Mouse (Mus musculus): ENCODE data around the gene Pex5. TPM values are rescaled to one million over a fixed set of nuclear protein-coding genes. Genes with fewer than 3 reads are reported as not detected.

The Pex5 gene
- polyA plus RNA-seq, 1 experiment from 2014 or later = 51.7 TPM

GRCm38 (mm10) chr6:124448959-124449667, 34.2 kb upstream of the Pex5 start:
- no peak overlapping the region for H3K4me2 ChIP-seq (replicated peaks)
- H3K4me3 ChIP-seq (replicated peaks; ENCODE audit: low read length) = no peak overlapping the region
- ATAC-seq (ENCODE audit: low FRiP score) (no peak), DNase-seq (ENCODE audit: low spot score) (no peak)
- no peaks in the 10 kb centered on the region for H3K4me1 ChIP-seq (replicated peaks; ENCODE audit: control insufficient read depth, insufficient read depth, low read length)
- H3K27me3 ChIP-seq (ENCODE audit: control insufficient read depth, insufficient read depth, low read length) = no peaks in the 10 kb centered on the region
- H3K36me3 ChIP-seq (replicated peaks; ENCODE audit: control insufficient read depth, insufficient read depth) = peaks cover 72% of the 10 kb centered on the region
- no peaks in the 10 kb centered on the region for H3K9me3 ChIP-seq (ENCODE audit: control insufficient read depth, low read length)
- no peak overlapping the region for H3K27ac ChIP-seq
- no peak overlapping the region for H3K9ac ChIP-seq
- 95% methylated on average over 16 of the region's 16 CpGs for WGBS

- no peaks in the 10 kb centered on the region for H3K27me3 ChIP-seq (ENCODE audit: control insufficient read depth, insufficient read depth, low read length)
- no peaks in the 10 kb centered on the region for H3K9me3 ChIP-seq (ENCODE audit: control insufficient read depth, low read length)
- WGBS = 76% methylated on average over 10 of the region's 10 CpGs
- H3K9ac ChIP-seq = no peak overlapping the region
- H3K27ac ChIP-seq = no peak overlapping the region
- H3K36me3 ChIP-seq (replicated peaks; ENCODE audit: control insufficient read depth, insufficient read depth) = peaks cover 75% of the 10 kb centered on the region
- H3K4me1 ChIP-seq (replicated peaks; ENCODE audit: control insufficient read depth, insufficient read depth, low read length) = no peaks in the 10 kb centered on the region
- no peak overlapping the region for H3K4me2 ChIP-seq (replicated peaks)
- H3K4me3 ChIP-seq (replicated peaks; ENCODE audit: low read length) = no peak overlapping the region
- DNase-seq (ENCODE audit: low spot score) = no peak
- ATAC-seq (ENCODE audit: low FRiP score) = no peak
Observed at GRCm38 (mm10) chr6:124448186-124448852, 33.5 kb upstream of the Pex5 start.

GRCm38 (mm10) chr6:124447356-124447755, 32.5 kb upstream of the Pex5 start:
- peaks cover 71% of the 10 kb centered on the region for H3K36me3 ChIP-seq (replicated peaks; ENCODE audit: control insufficient read depth, insufficient read depth)
- no peak overlapping the region for H3K9ac ChIP-seq
- no peaks in the 10 kb centered on the region for H3K4me1 ChIP-seq (replicated peaks; ENCODE audit: control insufficient read depth, insufficient read depth, low read length)
- ATAC-seq (ENCODE audit: low FRiP score) (no peak), DNase-seq (ENCODE audit: low spot score) (no peak)
- no peak overlapping the region for H3K27ac ChIP-seq
- no peak overlapping the region for H3K4me3 ChIP-seq (replicated peaks; ENCODE audit: low read length)
- H3K9me3 ChIP-seq (ENCODE audit: control insufficient read depth, low read length) = no peaks in the 10 kb centered on the region
- H3K4me2 ChIP-seq (replicated peaks) = no peak overlapping the region
- H3K27me3 ChIP-seq (ENCODE audit: control insufficient read depth, insufficient read depth, low read length) = no peaks in the 10 kb centered on the region
- WGBS = 91% methylated on average over 2 of the region's 2 CpGs

GRCm38 (mm10) chr6:124446459-124446858, 31.6 kb upstream of the Pex5 start:
- Histone ChIP-seq H3K9me3 (ENCODE audit: control insufficient read depth, low read length) (no peaks in the 10 kb centered on the region), H3K4me3 (replicated peaks; ENCODE audit: low read length) (no peak overlapping the region), H3K27me3 (ENCODE audit: control insufficient read depth, insufficient read depth, low read length) (no peaks in the 10 kb centered on the region), H3K4me2 (replicated peaks) (no peak overlapping the region), H3K4me1 (replicated peaks; ENCODE audit: control insufficient read depth, insufficient read depth, low read length) (no peaks in the 10 kb centered on the region), H3K9ac (no peak overlapping the region), H3K27ac (no peak overlapping the region), H3K36me3 (replicated peaks; ENCODE audit: control insufficient read depth, insufficient read depth) (peaks cover 65% of the 10 kb centered on the region)
- 98% methylated on average over 9 of the region's 9 CpGs for WGBS
- ATAC-seq (ENCODE audit: low FRiP score) (no peak), DNase-seq (ENCODE audit: low spot score) (no peak)

- Histone ChIP-seq H3K9ac (no peak overlapping the region), H3K27ac (no peak overlapping the region), H3K27me3 (ENCODE audit: control insufficient read depth, insufficient read depth, low read length) (no peaks in the 10 kb centered on the region), H3K4me1 (replicated peaks; ENCODE audit: control insufficient read depth, insufficient read depth, low read length) (no peaks in the 10 kb centered on the region), H3K4me2 (replicated peaks) (no peak overlapping the region), H3K9me3 (ENCODE audit: control insufficient read depth, low read length) (no peaks in the 10 kb centered on the region), H3K4me3 (replicated peaks; ENCODE audit: low read length) (no peak overlapping the region), H3K36me3 (replicated peaks; ENCODE audit: control insufficient read depth, insufficient read depth) (peaks cover 65% of the 10 kb centered on the region)
- ATAC-seq (ENCODE audit: low FRiP score) = no peak
- 90% methylated on average over 2 of the region's 2 CpGs for WGBS
- DNase-seq (ENCODE audit: low spot score) = no peak
Observed at GRCm38 (mm10) chr6:124446024-124446423, 31.2 kb upstream of the Pex5 start.

- Histone ChIP-seq H3K9ac (no peak overlapping the region), H3K4me3 (replicated peaks; ENCODE audit: low read length) (no peak overlapping the region), H3K4me1 (replicated peaks; ENCODE audit: control insufficient read depth, insufficient read depth, low read length) (no peaks in the 10 kb centered on the region), H3K27ac (no peak overlapping the region), H3K4me2 (replicated peaks) (no peak overlapping the region), H3K27me3 (ENCODE audit: control insufficient read depth, insufficient read depth, low read length) (no peaks in the 10 kb centered on the region), H3K9me3 (ENCODE audit: control insufficient read depth, low read length) (no peaks in the 10 kb centered on the region), H3K36me3 (replicated peaks; ENCODE audit: control insufficient read depth, insufficient read depth) (peaks cover 57% of the 10 kb centered on the region)
- ATAC-seq (ENCODE audit: low FRiP score) (no peak), DNase-seq (ENCODE audit: low spot score) (no peak)
- WGBS = 94% methylated on average over 2 of the region's 2 CpGs
Observed at GRCm38 (mm10) chr6:124443338-124443737, 28.5 kb upstream of the Pex5 start.

GRCm38 (mm10) chr6:124436245-124436644, 21.4 kb upstream of the Pex5 start:
- Histone ChIP-seq H3K4me2 (replicated peaks) (no peak overlapping the region), H3K36me3 (replicated peaks; ENCODE audit: control insufficient read depth, insufficient read depth) (peaks cover 64% of the 10 kb centered on the region), H3K27ac (no peak overlapping the region), H3K9ac (no peak overlapping the region), H3K4me3 (replicated peaks; ENCODE audit: low read length) (no peak overlapping the region), H3K9me3 (ENCODE audit: control insufficient read depth, low read length) (no peaks in the 10 kb centered on the region), H3K4me1 (replicated peaks; ENCODE audit: control insufficient read depth, insufficient read depth, low read length) (peaks cover 2% of the 10 kb centered on the region; the same call in 1 of the 2 replicates), H3K27me3 (ENCODE audit: control insufficient read depth, insufficient read depth, low read length) (no peaks in the 10 kb centered on the region)
- no peak for DNase-seq (ENCODE audit: low spot score)
- ATAC-seq (ENCODE audit: low FRiP score) = no peak
- WGBS = 68% methylated on average over 7 of the region's 7 CpGs

- no peak for ATAC-seq (ENCODE audit: low FRiP score)
- Histone ChIP-seq H3K9me3 (ENCODE audit: control insufficient read depth, low read length) (no peaks in the 10 kb centered on the region), H3K27ac (no peak overlapping the region), H3K4me3 (replicated peaks; ENCODE audit: low read length) (no peak overlapping the region), H3K36me3 (replicated peaks; ENCODE audit: control insufficient read depth, insufficient read depth) (peaks cover 55% of the 10 kb centered on the region), H3K9ac (no peak overlapping the region), H3K4me2 (replicated peaks) (no peak overlapping the region), H3K27me3 (ENCODE audit: control insufficient read depth, insufficient read depth, low read length) (no peaks in the 10 kb centered on the region), H3K4me1 (replicated peaks; ENCODE audit: control insufficient read depth, insufficient read depth, low read length) (peaks cover 10% of the 10 kb centered on the region; the same call in 1 of the 2 replicates)
- WGBS = 79% methylated on average over 5 of the region's 5 CpGs
- DNase-seq (ENCODE audit: low spot score) = no peak
Observed at GRCm38 (mm10) chr6:124435173-124435572, 20.3 kb upstream of the Pex5 start.

- peaks cover 10% of the 10 kb centered on the region; the same call in 1 of the 2 replicates for H3K4me1 ChIP-seq (replicated peaks; ENCODE audit: control insufficient read depth, insufficient read depth, low read length)
- peaks cover 52% of the 10 kb centered on the region for H3K36me3 ChIP-seq (replicated peaks; ENCODE audit: control insufficient read depth, insufficient read depth)
- H3K27me3 ChIP-seq (ENCODE audit: control insufficient read depth, insufficient read depth, low read length) = no peaks in the 10 kb centered on the region
- H3K27ac ChIP-seq = no peak overlapping the region
- H3K4me2 ChIP-seq (replicated peaks) = no peak overlapping the region
- 94% methylated on average over 8 of the region's 8 CpGs for WGBS
- no peak overlapping the region for H3K9ac ChIP-seq
- DNase-seq (ENCODE audit: low spot score) (no peak), ATAC-seq (ENCODE audit: low FRiP score) (no peak)
- H3K9me3 ChIP-seq (ENCODE audit: control insufficient read depth, low read length) = no peaks in the 10 kb centered on the region
- no peak overlapping the region for H3K4me3 ChIP-seq (replicated peaks; ENCODE audit: low read length)
Observed at GRCm38 (mm10) chr6:124433688-124434324, 18.9 kb upstream of the Pex5 start.

Data from hindbrain, embryonic 14.5 days (tissue).